Mouse (Mus musculus) lung, postnatal 0 days (tissue): Measurements from ENCODE around the gene Hectd2. TPM values are rescaled to one million over a fixed set of nuclear protein-coding genes. Genes with fewer than 3 reads are reported as not detected.

Source experiments
- ATAC-seq: fragments of 200-750 bp; cut with Nextera tagmentation; 2 replicates; pipeline ENCODE4 v1.8.0; 2017; ENCODE audit warnings: moderate library complexity
- DNase-seq: peaks from one replicate; pipeline ENCODE4 v3.0.0-alpha.2; 2016; ENCODE audit warnings: low spot score
- H3K27ac ChIP-seq: fragments of 300-500 bp; sonication (generic); 2 replicates; pipeline ENCODE4 v1.5.1; 2014; ENCODE audit warnings: antibody characterized with exemption, mild to moderate bottlenecking, low read length, mixed read lengths
- H3K27me3 ChIP-seq: fragments of 300-500 bp; sonication (generic); replicated peaks from 2 replicates; pipeline ENCODE4 v1.6.1; 2014; ENCODE audit warnings: low read length, mixed read lengths; ENCODE audit not compliant: insufficient read depth
- H3K36me3 ChIP-seq: fragments of 300-500 bp; sonication (generic); 2 replicates; pipeline ENCODE4 v1.6.1; 2014; ENCODE audit warnings: low read length, mixed read lengths; ENCODE audit not compliant: insufficient read depth
- H3K4me1 ChIP-seq: fragments of 300-500 bp; sonication (generic); 2 replicates; pipeline ENCODE4 v1.6.1; 2014; ENCODE audit warnings: antibody characterized with exemption, low read depth, low read length, mixed read lengths; ENCODE audit not compliant: insufficient read depth
- H3K4me2 ChIP-seq: fragments of 300-500 bp; sonication (generic); replicated peaks from 2 replicates; pipeline ENCODE4 v1.6.1; 2014; ENCODE audit warnings: low read depth, mild to moderate bottlenecking, low read length, moderate library complexity, mixed read lengths
- H3K4me3 ChIP-seq: fragments of 300-500 bp; sonication (generic); 2 replicates; pipeline ENCODE4 v1.5.1; 2014; ENCODE audit warnings: low read depth, low read length
- H3K9ac ChIP-seq: fragments of 300-500 bp; sonication (generic); replicated peaks from 2 replicates; pipeline ENCODE4 v1.6.1; 2014; ENCODE audit warnings: low read depth, mild to moderate bottlenecking
- H3K9me3 ChIP-seq: fragments of 300-500 bp; sonication (generic); 2 replicates; pipeline ENCODE4 v1.6.1; 2016; ENCODE audit warnings: low read length, mixed read lengths
- CTCF ChIP-seq: IDR thresholded peaks from 2 replicates; pipeline ENCODE4 v1.5.1; 2016; ENCODE audit warnings: antibody characterized with exemption, mild to moderate bottlenecking
- EP300 ChIP-seq: IDR thresholded peaks from 2 replicates; pipeline ENCODE4 v1.6.1; 2016; ENCODE audit warnings: antibody characterized with exemption, mild to moderate bottlenecking, control low read depth
- WGBS: fragments of 180-500 bp; shearing (Covaris S2); extraction: QIAGEN DNeasy Blood & Tissue Kit; methylation state at CpG from one replicate; pipeline ENCODE4 v1.1.7; 2014; 5-methylcytosine and 5-hydroxymethylcytosine counted together
- polyA plus RNA-seq: library from polyadenylated mRNA; unstranded; fragments of >200 nt; fragmentation: Nextera tagmentation; extraction: Ambion mirVana; gene quantifications from 2 replicates; pipeline ENCODE4 v1.2.1, GENCODE M21; 2015

Gene Hectd2
- polyA plus RNA-seq, 1 experiment from 2014 or later, result 1.6 TPM

DNA sequence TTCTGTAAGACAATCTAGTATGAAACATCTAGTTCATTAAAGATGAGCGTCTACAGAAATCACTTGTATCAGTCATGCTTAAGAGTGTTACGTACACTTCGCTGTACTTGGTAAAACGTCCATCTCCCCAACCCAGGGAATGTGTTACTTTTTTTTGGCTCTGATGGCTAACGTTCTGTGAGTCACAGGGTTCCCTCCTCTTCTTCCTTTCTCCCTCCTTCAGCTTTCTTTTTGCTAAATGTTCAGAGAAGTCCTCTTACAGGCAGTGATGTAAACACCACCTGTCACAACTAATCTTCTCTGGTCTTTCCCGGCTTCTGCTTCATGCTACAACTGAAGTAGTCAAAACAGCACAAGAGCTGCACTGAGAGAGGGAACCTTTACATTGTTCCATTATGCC lies 20.7 kb downstream of the Hectd2 start:
- no peaks in the 10 kb centered on the region for H3K9me3 ChIP-seq
- H3K4me1 ChIP-seq, result no peaks in the 10 kb centered on the region
- no peak for TF ChIP-seq EP300
- TF ChIP-seq CTCF, result no peak
- no peak overlapping the region for H3K4me2 ChIP-seq
- no peak for ATAC-seq
- H3K4me3 ChIP-seq, result no peak overlapping the region
- no peak for DNase-seq
- no peak overlapping the region for H3K27ac ChIP-seq
- no peak overlapping the region for H3K9ac ChIP-seq
- 81% methylated on average over 6 of the region's 6 CpGs for WGBS
- H3K27me3 ChIP-seq, result no peaks in the 10 kb centered on the region
- no peaks in the 10 kb centered on the region for H3K36me3 ChIP-seq

- Histone ChIP-seq H3K36me3 (no peaks in the 10 kb centered on the region), H3K9ac (no peak overlapping the region), H3K4me2 (no peak overlapping the region), H3K27ac (no peak overlapping the region), H3K27me3 (no peaks in the 10 kb centered on the region), H3K4me1 (no peaks in the 10 kb centered on the region), H3K4me3 (no peak overlapping the region), H3K9me3 (no peaks in the 10 kb centered on the region)
- no peak for ATAC-seq
- TF ChIP-seq EP300 (no peak), CTCF (no peak)
- DNase-seq, result no peak
- WGBS, result 70% methylated on average over 3 of the region's 3 CpGs
Observed at GRCm38 (mm10) chr19:36580874-36581273, 26.4 kb downstream of the Hectd2 start.

DNA sequence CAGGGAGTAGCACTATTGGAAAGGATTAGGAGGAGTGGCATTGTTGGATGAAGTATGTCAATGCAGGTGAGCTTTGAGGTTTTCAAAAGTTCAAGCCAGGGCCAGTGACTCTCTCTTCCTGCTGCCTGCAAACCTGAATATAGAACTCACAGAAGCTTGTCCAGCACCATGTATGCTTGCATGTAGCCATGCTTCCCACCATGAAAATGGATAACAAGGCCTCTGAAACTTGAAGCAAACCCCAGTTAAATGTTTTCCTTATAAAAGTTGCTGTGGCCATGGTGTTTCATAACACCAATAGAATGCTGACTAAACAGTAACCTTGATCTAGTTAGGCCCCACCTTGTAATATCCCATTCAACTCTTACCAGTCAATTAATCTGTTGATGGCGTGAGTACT lies 27.7 kb downstream of the Hectd2 start:
- Histone ChIP-seq H3K4me1 (no peaks in the 10 kb centered on the region), H3K27me3 (no peaks in the 10 kb centered on the region), H3K27ac (no peak overlapping the region), H3K36me3 (no peaks in the 10 kb centered on the region), H3K9ac (no peak overlapping the region), H3K9me3 (no peaks in the 10 kb centered on the region), H3K4me3 (no peak overlapping the region), H3K4me2 (no peak overlapping the region)
- ATAC-seq, result no peak
- TF ChIP-seq CTCF (no peak), EP300 (no peak)
- DNase-seq, result no peak
- 94% methylated on average over 1 of the region's 1 CpGs for WGBS

GRCm38 (mm10) chr19:36585505-36585904 lies 31.1 kb downstream of the Hectd2 start:
- Histone ChIP-seq H3K9ac (no peak overlapping the region), H3K4me1 (no peaks in the 10 kb centered on the region), H3K9me3 (no peaks in the 10 kb centered on the region), H3K4me2 (no peak overlapping the region), H3K27ac (no peak overlapping the region), H3K4me3 (no peak overlapping the region), H3K27me3 (no peaks in the 10 kb centered on the region), H3K36me3 (no peaks in the 10 kb centered on the region)
- DNase-seq, result no peak
- TF ChIP-seq EP300 (no peak), CTCF (peak; percentile 33)
- ATAC-seq, result no peak
- 100% methylated on average over 1 of the region's 1 CpGs for WGBS

DNA sequence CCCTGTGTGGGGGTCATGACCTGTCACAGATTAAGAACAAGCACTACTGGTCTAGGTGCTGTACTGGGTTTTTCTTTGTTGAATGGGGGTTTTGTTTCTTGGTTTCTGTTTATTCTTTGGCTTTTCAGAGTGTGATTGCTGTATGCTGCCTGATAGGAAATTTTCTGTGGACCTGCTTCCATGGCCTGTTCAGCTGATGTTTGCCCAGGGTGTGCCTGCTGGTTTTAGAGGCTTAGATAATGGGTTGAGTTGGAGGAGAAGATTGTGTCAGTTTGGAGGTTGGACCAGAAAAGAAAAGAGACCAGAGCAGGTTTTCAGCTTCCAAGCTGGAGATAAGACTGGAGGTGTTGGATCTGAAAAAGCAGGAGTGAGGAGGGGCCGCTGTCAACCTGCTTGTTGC lies 40.0 kb downstream of the Hectd2 start:
- Histone ChIP-seq H3K9ac (no peak overlapping the region), H3K4me1 (no peaks in the 10 kb centered on the region), H3K4me3 (no peak overlapping the region), H3K4me2 (no peak overlapping the region), H3K9me3 (no peaks in the 10 kb centered on the region), H3K27me3 (no peaks in the 10 kb centered on the region), H3K27ac (no peak overlapping the region), H3K36me3 (no peaks in the 10 kb centered on the region)
- DNase-seq (no peak), ATAC-seq (no peak)
- no peak for TF ChIP-seq CTCF
- TF ChIP-seq EP300, result no peak
- WGBS, result 62% methylated on average over 1 of the region's 1 CpGs

DNA sequence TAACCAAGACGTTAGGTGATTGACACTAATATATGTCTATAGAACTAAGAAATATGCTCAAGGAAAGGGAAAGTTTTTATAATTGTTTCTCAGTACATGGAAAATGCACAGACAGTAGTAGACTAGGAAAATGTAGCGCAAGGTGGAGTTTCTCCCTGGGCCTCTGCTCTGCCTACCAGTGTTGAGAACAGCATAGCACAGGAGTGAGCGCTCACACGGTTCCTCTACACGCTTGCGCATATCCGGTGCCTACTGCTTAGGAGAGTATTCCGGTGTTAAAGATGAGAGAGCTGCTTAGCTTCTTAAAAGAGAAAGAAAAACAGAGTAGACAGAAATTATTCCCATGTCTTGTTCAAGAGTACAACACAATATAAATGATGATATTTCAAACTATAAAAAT lies 47.4 kb downstream of the Hectd2 start:
- WGBS, result 90% methylated on average over 8 of the region's 8 CpGs
- ATAC-seq (no peak), DNase-seq (no peak)
- Histone ChIP-seq H3K4me2 (no peak overlapping the region), H3K27ac (no peak overlapping the region), H3K27me3 (no peaks in the 10 kb centered on the region), H3K36me3 (no peaks in the 10 kb centered on the region), H3K9me3 (no peaks in the 10 kb centered on the region), H3K4me3 (no peak overlapping the region), H3K4me1 (no peaks in the 10 kb centered on the region), H3K9ac (no peak overlapping the region)
- TF ChIP-seq CTCF (no peak), EP300 (no peak)
